Mouse (Mus musculus): ENCODE data around the gene Rsrp1. TPM values are rescaled to one million over a fixed set of nuclear protein-coding genes. Genes with fewer than 3 reads are reported as not detected.

Rsrp1 gene
- polyA plus RNA-seq, 1 experiment from 2014 or later = 382 TPM

DNA sequence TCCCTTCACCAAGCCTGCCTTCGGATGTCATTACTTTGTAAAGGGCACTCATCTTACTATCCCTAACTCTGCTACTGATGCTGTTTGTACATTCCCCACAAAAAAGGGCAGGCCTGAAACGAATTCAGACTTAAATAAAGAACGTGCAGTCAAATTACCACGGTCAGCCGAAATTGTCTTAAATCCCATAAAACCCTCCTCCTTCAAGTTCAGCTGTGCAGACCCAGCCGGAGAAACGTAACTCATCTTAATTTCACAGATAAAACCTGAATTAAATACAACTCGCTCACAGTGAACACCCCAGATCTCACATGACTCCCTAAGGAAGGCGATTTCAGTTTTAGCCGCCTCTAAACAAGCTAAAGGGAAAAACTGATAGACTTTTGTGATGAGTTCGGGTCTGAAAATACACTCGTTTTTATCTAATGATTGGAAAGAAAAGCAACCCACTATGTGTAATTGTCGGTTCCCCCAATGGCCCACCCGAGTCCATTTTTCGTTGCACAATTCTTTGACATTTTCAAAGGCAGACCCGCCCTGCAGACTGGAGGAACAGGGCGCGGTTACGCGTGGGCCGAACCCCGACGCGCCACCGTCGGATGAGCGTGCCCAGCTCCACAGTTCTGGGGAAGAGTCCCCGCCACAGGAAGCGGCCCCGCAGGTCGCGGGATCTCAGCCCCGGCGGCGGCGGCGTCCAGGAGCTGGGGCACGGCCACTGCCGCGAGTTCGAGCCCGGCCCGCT is 9.1 kb upstream of the Rsrp1 start:
- H3K27ac ChIP-seq = peak overlapping the region; percentile 89
- H3K4me1 ChIP-seq (replicated peaks) = peaks cover 22% of the 10 kb centered on the region
- H3K27me3 ChIP-seq (ENCODE audit: insufficient read depth, poor library complexity, severe bottlenecking) = no peaks in the 10 kb centered on the region
- peak overlapping the region; percentile 69 for H3K4me3 ChIP-seq
- WGBS = 2% methylated on average over 43 of the region's 43 CpGs
- no peak for DNase-seq (ENCODE audit: low spot score)
- H3K9me3 ChIP-seq = peaks cover 4% of the 10 kb centered on the region; the same call in 1 of the 2 replicates
- H3K36me3 ChIP-seq = peaks cover 30% of the 10 kb centered on the region

DNA sequence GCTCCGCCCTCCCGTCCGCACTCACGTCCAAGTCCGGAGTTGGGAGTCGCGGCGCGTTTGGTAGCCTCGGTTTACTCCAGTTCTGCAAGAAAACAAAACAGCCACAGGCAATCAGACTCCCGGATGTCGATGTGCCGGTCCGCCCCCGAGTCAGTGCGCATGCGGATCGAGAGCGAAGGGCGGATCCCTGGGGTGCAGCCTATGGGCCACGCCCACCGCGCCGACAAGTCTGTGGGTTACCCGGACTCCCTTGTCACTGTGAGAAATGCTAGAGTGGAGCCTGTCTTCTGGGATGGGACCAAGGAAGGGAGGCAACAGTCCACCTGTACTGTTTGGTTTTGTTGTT is 8.6 kb upstream of the Rsrp1 start, which contains the start of gene Tmem50a:
TSS of gene Tmem50a (minus strand) at position 161 of the 346 bp plus-strand sequence.
- WGBS = 0% methylated on average over 25 of the region's 25 CpGs
- peaks cover 26% of the 10 kb centered on the region for H3K36me3 ChIP-seq

DNA sequence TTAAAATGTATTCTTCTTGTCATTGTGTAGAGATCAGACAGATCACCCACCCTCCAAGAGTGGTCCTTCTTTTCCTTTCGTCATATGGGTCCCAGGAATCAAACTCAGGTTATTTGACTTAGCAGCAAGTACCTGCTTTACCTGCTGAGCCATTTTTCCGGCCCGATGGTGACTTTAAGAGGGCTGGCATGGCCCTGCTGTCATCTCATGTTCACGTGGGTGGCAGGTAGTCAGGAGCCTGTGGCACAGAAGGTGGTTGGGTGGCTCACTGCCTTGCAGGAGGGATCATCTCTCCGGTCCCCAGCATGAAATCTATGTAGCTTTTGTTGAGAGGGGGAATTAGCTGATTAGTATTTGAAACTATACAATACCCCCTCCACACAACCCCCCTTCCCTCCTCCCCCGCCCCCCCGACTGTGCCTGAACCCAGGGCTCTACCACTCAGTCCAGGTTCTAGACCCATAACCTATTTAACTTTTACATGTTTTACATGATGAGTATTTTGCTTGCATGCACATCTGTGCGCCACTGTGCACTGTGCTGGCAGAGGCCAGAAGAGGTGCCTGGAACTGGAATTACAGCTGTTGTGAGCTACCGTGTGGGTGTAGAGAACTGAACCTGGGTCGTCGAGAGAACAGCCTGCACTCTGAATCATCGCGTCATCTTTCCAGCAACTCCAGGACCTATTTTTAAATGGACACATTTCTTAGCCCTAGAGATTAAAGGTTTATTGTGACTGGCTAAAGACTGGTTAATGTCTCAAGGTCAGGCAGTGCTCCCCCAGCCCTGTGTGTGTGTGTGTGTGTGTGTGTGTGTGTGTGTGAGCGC is 8.0 kb upstream of the Rsrp1 start:
- peak overlapping the region; percentile 89 for H3K27ac ChIP-seq
- peaks cover 22% of the 10 kb centered on the region for H3K4me1 ChIP-seq (replicated peaks)
- H3K4me3 ChIP-seq = peak overlapping the region; percentile 69
- WGBS = 58% methylated on average over 14 of the region's 14 CpGs
- peaks cover 23% of the 10 kb centered on the region for H3K36me3 ChIP-seq
- no peak for DNase-seq (ENCODE audit: low spot score)
- no peaks in the 10 kb centered on the region for H3K27me3 ChIP-seq (ENCODE audit: insufficient read depth, poor library complexity, severe bottlenecking)
- H3K9me3 ChIP-seq = peaks cover 4% of the 10 kb centered on the region; the same call in 1 of the 2 replicates

More for the DNA sequence above, 8.6 kb upstream of the Rsrp1 start, which contains the start of gene Tmem50a:
- Histone ChIP-seq H3K27ac (peak within 1 kb of the TSS; percentile 89), H3K27me3 (ENCODE audit: insufficient read depth, poor library complexity, severe bottlenecking) (no peaks in the 10 kb centered on the region), H3K4me3 (peak within 1 kb of the TSS; percentile 69), H3K9me3 (peaks cover 4% of the 10 kb centered on the region; the same call in 1 of the 2 replicates), H3K4me1 (replicated peaks) (peaks cover 22% of the 10 kb centered on the region)
- peak; percentile 92 for DNase-seq (ENCODE audit: low spot score)

- DNase-seq (ENCODE audit: low spot score) = no peak
- no peaks in the 10 kb centered on the region for H3K27me3 ChIP-seq (ENCODE audit: insufficient read depth, poor library complexity, severe bottlenecking)
- H3K4me1 ChIP-seq (replicated peaks) = peaks cover 22% of the 10 kb centered on the region
- 80% methylated on average over 3 of the region's 3 CpGs for WGBS
- H3K36me3 ChIP-seq = peaks cover 7% of the 10 kb centered on the region
- no peak overlapping the region for H3K27ac ChIP-seq
- no peak overlapping the region for H3K4me3 ChIP-seq
- no peaks in the 10 kb centered on the region for H3K9me3 ChIP-seq
Observed at GRCm38 (mm10) chr4:134917194-134917593, 6.2 kb upstream of the Rsrp1 start.

DNA sequence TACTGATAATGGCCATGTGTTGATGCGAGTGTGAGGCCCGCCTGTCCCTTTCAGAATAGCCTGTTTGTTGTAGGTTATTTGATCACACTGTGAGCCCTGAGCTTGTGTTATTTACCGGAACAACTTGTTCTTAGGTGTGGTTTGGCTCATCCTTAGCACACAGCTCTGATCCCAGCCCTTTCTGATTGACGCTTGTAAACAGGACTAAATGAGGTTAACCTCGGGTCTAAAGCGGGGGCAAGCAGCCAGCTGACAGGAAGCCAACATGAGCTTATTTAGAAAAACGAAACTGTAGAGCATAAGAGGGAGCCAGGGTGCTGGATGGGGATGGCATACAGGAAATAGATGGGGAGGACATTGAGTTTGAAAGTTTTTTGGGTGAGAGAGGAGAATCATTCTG is 5.0 kb upstream of the Rsrp1 start:
- 71% methylated on average over 7 of the region's 7 CpGs for WGBS
- Histone ChIP-seq H3K9me3 (no peaks in the 10 kb centered on the region), H3K36me3 (no peaks in the 10 kb centered on the region), H3K27me3 (ENCODE audit: insufficient read depth, poor library complexity, severe bottlenecking) (no peaks in the 10 kb centered on the region), H3K27ac (no peak overlapping the region), H3K4me3 (no peak overlapping the region), H3K4me1 (replicated peaks) (peaks cover 24% of the 10 kb centered on the region)
- DNase-seq (ENCODE audit: low spot score) = no peak

GRCm38 (mm10) chr4:134919733-134920540 is 3.5 kb upstream of the Rsrp1 start:
- no peaks in the 10 kb centered on the region for H3K9me3 ChIP-seq
- no peak overlapping the region for H3K4me3 ChIP-seq
- H3K4me1 ChIP-seq (replicated peaks) = peaks cover 19% of the 10 kb centered on the region
- H3K36me3 ChIP-seq = peaks cover 8% of the 10 kb centered on the region
- WGBS = 41% methylated on average over 12 of the region's 12 CpGs
- no peaks in the 10 kb centered on the region for H3K27me3 ChIP-seq (ENCODE audit: insufficient read depth, poor library complexity, severe bottlenecking)
- H3K27ac ChIP-seq = no peak overlapping the region
- no peak for DNase-seq (ENCODE audit: low spot score)

DNA sequence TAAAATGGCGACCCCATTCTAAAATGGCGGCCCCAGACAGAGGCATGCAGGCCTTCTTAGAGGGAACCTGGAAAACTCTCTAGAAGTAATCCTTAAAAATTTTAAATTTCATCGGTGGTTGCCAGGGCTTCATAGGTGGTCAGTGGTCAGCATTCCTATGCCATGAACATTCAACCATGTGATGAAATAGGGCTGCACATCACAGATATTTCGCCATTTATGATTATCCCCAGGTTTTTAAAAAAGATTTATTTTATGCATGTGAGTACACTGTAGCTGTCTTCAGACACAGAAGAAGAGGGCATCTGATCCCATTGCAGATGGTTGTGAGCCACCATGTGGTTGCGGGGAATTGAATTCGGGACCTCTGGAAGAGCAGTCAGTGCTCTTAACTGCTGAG is 2.8 kb upstream of the Rsrp1 start:
- Histone ChIP-seq H3K27me3 (ENCODE audit: insufficient read depth, poor library complexity, severe bottlenecking) (no peaks in the 10 kb centered on the region), H3K36me3 (peaks cover 15% of the 10 kb centered on the region), H3K27ac (no peak overlapping the region), H3K9me3 (no peaks in the 10 kb centered on the region), H3K4me3 (no peak overlapping the region), H3K4me1 (replicated peaks) (peaks cover 20% of the 10 kb centered on the region)
- no peak for DNase-seq (ENCODE audit: low spot score)
- WGBS = 95% methylated on average over 6 of the region's 6 CpGs

- no peak for DNase-seq (ENCODE audit: low spot score)
- Histone ChIP-seq H3K27me3 (ENCODE audit: insufficient read depth, poor library complexity, severe bottlenecking) (no peaks in the 10 kb centered on the region), H3K27ac (no peak overlapping the region), H3K4me3 (no peak overlapping the region), H3K4me1 (replicated peaks) (peaks cover 27% of the 10 kb centered on the region), H3K36me3 (peaks cover 26% of the 10 kb centered on the region), H3K9me3 (no peaks in the 10 kb centered on the region)
- WGBS = 95% methylated on average over 4 of the region's 4 CpGs
Observed at GRCm38 (mm10) chr4:134921703-134922102, 1.7 kb upstream of the Rsrp1 start.

DNA sequence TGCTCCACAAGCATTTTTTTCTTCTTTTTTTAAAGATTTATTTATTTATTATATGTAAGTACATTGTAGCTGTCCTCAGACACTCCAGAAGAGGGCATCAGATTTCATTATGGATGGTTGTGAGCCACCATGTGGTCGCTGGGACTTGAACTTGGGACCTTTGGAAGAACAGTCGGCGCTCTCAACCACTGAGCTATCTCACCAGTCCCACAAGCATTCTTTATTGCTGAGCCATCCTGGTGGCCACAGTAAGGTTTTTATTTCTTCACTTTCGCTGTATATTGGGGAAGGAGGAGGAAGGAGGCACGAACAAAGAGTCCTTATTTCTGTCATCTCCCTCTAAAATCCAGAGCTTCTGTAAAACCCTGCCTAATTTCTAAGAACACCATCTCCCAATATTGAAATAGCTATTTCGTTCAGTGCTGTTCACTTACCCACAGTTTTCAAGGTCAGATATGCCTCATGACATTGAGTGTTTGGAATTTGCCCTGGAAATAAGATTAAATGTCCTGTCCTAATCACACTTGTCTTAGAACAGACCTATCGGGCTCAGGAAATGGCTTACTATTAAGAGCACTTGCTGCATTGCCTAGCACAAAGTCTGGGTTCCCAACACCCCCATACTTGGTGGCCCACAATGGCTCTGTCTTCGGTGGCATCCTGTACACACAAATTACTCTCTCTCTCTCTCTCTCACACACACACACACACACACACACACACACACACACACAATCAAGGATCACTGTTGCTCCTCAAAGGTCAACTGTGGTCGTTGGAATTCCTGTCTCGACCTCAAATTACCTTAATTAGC is 1.1 kb upstream of the Rsrp1 start:
- Histone ChIP-seq H3K4me3 (peak overlapping the region; percentile 99), H3K4me1 (replicated peaks) (peaks cover 27% of the 10 kb centered on the region), H3K27me3 (ENCODE audit: insufficient read depth, poor library complexity, severe bottlenecking) (no peaks in the 10 kb centered on the region), H3K36me3 (peaks cover 32% of the 10 kb centered on the region), H3K27ac (peak overlapping the region; percentile 98), H3K9me3 (no peaks in the 10 kb centered on the region)
- no peak for DNase-seq (ENCODE audit: low spot score)
- 67% methylated on average over 10 of the region's 10 CpGs for WGBS

- WGBS = under 1% methylated on average over 13 of the region's 13 CpGs
- DNase-seq (ENCODE audit: low spot score) = peak; percentile 70
- H3K4me3 ChIP-seq = peak overlapping the region; percentile 99
- H3K27me3 ChIP-seq (ENCODE audit: insufficient read depth, poor library complexity, severe bottlenecking) = no peaks in the 10 kb centered on the region
- H3K27ac ChIP-seq = peak overlapping the region; percentile 98
- peaks cover 38% of the 10 kb centered on the region for H3K36me3 ChIP-seq
- H3K9me3 ChIP-seq = no peaks in the 10 kb centered on the region
- peaks cover 27% of the 10 kb centered on the region for H3K4me1 ChIP-seq (replicated peaks)
Observed at GRCm38 (mm10) chr4:134922925-134923244, 507 bp upstream of the Rsrp1 start.

- H3K9me3 ChIP-seq = no peaks in the 10 kb centered on the region
- H3K4me3 ChIP-seq = peak overlapping the region; percentile 99
- peaks cover 46% of the 10 kb centered on the region for H3K36me3 ChIP-seq
- peaks cover 27% of the 10 kb centered on the region for H3K4me1 ChIP-seq (replicated peaks)
- under 1% methylated on average over 75 of the region's 75 CpGs for WGBS
- no peak for DNase-seq (ENCODE audit: low spot score)
- H3K27ac ChIP-seq = peak overlapping the region; percentile 98
- H3K27me3 ChIP-seq (ENCODE audit: insufficient read depth, poor library complexity, severe bottlenecking) = no peaks in the 10 kb centered on the region
Observed at GRCm38 (mm10) chr4:134924019-134924741, 788 bp downstream of the Rsrp1 start.

Measured in hindbrain, embryonic 10.5 days (tissue).